Mouse (Mus musculus) retina, postnatal 1 day (tissue): ENCODE results near the gene Akr1c19.
"Not testable (repeated sequence)": the region's sequence is repeated elsewhere in the genome, so short reads cannot be mapped to it uniquely, and the experiment has no call there.

Source experiments
- DNase-seq: peaks from one replicate; pipeline ENCODE4 v3.0.0-alpha.2; 2012

The Akr1c19 gene

GRCm38 (mm10) chr13:4228441-4228840 is at the start of gene Akr1c19:
TSS of gene Akr1c19 (plus strand) at chr13:4228700.
- no peak for DNase-seq

- not testable (repeated sequence) for DNase-seq
These were observed 47.2 kb upstream of the Akr1c19 start for GRCm38 (mm10) chr13:4181321-4181720.

DNA sequence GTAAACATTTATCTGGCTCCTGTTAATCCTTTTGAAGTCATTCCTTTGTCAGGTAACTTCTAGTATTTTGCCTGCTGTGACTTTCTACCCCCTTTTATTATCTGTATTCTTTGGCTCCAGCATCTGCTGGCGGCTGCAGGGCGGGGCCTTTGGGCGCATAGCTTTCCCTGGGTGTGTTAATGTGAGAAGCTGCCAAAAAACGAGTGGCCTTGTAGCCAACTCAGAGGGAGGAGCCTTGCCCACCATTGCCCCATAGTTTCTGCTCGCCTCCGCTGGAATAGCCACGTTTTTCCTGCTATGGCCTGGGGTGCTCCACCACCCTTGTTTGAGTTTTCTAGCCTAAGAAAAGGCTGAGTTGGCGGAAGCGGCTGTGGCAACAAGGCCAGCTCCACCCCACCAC is 45.4 kb upstream of the Akr1c19 start:
- DNase-seq = no peak

- not testable (repeated sequence) for DNase-seq
These were observed 41.7 kb upstream of the Akr1c19 start for GRCm38 (mm10) chr13:4186641-4187411.

- peak; percentile 5 for DNase-seq
These were observed 40.3 kb upstream of the Akr1c19 start for GRCm38 (mm10) chr13:4188174-4188573.

DNA sequence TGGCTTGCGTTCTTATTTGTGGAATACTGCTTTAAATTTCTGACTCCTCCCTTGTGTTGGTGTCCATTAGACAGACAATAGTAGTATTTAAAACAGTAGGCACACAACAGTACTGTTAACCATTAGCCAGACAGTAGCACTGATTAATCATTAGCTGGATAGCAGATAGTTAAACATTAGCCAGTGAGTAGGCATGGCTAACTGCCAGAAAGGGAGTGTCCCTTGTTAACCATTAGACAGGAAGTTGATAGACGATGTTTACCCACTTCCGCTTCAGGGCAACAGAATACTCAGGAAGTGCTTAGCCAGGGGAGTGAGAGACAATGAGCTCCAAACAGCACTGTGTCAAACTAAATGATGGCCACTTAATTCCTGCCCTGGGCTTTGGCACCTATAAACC is 37.6 kb upstream of the Akr1c19 start, which contains the start of gene Akr1c13:
Gene Akr1c13 (plus strand): TSS at position 247 of the 400 bp plus-strand sequence.
- DNase-seq = peak; percentile 67

DNA sequence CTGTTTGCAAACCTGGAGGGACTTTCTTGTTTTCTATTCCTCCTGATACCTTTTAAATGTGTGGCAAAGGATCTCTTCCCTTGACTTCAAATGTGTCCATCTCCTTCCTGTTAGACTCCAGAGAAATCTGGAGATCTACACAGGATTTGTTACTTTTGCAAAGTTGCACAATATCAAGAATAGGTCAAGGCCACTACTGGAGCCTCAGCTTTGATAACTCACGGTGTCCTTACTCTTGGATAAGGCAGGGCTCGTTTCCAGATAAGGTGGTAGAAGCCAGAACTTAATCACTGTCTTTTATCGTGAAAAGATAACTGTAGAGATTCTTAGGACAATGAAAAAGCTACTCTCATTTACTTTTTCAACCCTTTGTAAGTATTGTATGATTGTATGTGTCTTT is 36.0 kb upstream of the Akr1c19 start:
- no peak for DNase-seq

DNA sequence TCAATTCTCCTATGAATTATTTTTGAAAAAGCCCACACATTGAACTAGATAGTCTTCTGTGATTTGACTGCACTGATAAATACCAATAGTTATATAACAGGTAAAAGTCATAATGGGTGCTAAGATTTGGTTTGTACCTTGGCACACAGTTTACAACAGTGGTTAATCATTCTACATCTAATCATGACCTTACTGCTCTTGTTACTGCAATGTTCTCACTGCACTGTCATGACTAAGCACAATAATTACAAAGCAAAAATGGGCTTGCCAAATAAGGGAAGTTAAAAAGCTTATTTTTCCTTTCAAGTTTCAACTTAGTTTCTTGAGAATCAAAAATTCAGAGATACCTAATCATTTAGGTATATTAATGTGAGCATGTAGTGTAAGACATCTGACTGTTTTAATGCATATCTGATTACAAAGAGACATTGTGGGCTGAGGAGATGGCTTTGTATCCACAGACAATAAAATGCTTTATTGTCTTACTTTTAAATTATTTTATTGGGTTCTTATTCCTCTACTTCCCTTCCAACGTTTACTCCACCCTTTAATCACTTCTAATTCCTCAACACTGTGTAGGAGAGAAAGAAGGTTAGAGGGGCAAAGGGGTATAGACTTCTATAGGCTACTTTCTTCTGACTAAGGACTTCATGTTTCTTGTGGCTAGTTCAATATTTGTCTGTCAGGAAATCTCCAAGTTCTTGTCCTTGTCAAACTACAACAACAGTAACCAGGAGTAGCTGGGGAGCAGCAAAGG is 22.2 kb upstream of the Akr1c19 start:
- no peak for DNase-seq

DNA sequence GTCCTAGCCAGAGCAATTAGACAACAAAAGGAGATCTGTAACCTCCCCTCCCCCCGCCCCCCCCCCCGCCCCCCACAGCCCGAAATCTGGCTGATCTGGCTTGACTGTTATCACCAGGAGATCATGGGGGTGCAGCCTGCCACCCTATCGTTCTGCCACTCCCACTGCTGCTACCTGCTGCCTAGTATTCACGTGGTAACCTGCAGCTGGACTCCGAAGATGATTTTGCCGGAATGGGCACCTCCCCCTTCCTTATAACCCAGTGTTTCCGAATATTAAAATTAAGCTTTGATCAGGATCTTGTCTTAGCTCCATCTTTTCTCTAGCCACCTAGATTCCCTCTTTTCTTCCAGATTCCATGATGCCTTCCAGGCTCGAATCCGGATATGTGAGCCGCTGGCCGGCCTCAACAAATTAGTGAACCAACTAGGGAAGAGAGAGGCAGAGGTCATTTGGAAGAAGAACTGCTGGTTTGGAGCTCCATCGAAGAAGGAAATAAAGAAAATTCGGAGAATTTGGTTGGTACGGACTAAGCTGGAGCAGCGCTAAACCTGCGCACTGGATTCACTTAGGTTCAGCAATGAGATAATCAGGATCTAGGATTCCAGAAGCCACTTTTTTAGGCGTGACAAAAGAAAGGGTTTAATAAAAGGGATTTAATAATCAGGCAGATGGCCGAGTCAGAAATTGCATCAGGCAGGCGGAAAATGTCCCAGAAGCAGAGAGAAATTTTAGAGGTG is 16.8 kb upstream of the Akr1c19 start:
- peak; percentile 47 for DNase-seq

DNA sequence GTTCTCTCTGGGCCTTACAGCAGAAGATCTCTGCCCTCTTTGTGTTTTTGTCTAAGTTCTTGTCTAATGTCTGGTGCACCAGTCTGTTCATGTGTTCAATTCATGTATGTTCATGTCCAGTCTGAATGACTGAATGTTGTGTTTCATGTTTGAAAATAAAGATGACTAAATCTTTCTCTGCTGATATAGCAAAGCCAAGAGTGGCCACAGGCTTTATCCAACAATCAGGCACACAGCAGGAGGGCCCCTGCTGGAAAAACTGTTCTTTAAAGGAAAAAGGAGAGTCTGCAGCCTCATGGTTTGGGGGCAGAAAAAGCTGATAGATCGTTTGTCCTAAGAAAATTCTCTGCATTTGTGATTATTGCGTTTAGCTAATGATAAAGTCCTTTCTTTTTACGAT is 16.2 kb upstream of the Akr1c19 start:
- DNase-seq = peak; percentile 17

DNA sequence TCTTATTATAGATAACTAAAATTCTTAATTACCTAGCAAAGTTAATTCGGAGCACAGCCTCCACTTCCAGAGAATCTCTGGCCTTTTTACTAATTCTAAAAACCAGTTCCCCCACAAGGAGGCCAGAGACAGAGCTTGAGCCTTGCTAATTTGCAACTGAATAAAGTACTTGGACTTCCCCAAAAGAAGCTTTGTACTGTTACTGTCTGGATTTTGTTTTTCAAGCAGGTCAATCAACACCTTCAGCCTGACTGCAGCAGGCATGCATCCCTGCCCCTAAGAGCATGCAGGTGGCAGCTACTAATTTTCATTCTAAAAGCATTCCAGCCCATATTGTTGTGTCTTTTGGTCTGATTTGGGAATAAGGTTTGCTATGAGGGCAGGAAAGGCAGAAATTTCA is 13.0 kb upstream of the Akr1c19 start:
- not testable (repeated sequence) for DNase-seq

- no peak for DNase-seq
These were observed 2.5 kb downstream of the Akr1c19 start for GRCm38 (mm10) chr13:4230841-4231623.

DNA sequence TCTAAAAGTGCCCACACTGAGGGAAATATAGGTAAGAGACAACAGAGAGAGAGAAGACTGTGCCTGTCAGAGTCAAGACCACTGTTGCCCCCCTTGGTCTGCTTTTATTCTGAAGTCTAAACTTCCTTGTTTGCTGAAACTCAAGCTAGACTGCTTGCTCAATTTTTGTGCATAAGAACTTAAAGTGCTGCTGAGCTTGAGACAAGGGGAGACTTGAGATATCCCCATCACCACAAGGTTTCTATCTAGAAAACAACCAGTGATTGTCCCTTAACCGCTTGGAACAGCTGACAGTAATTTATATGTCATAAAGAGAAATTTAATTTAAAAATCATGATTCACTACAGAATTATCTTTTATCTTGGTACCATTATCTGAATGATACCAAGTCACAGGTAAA is 4.6 kb downstream of the Akr1c19 start:
- DNase-seq = no peak

DNA sequence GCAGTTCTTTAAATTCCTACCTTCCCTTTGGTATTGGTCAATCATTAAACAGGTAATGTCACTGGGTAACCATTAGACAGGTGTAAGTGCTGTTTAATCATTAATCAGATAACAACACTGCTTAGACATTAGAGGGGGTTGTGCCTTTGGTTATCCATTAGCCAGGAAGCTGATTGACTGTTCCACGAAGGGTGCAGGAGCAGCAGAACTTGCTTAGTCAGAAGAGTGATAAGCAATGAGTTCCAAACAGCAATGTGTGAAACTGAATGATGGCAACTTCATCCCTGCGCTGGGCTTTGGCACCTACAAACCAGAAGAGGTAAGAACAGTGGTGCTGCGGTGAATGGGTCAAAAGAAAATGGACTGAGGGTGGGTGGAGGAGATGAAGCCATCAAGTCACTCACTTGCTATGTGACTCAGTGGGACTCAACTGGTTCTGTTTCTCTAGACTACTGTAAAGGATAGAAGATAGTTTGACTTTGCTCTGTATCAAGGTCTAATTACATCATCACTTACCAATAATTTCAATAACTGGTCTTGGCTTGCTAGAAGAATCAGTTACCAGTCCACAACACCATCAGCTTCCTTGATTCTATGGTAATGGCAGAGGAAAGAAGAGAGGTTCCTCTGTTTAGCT is 5.2 kb downstream of the Akr1c19 start:
- no peak for DNase-seq

GRCm38 (mm10) chr13:4244861-4245559 is 16.5 kb downstream of the Akr1c19 start:
- DNase-seq = peak; percentile 57

- DNase-seq = no peak
These were observed 20.8 kb downstream of the Akr1c19 start for GRCm38 (mm10) chr13:4249347-4249746.

GRCm38 (mm10) chr13:4256894-4257293 is 28.4 kb downstream of the Akr1c19 start:
- DNase-seq = not testable (repeated sequence)

GRCm38 (mm10) chr13:4257349-4257748 is 28.8 kb downstream of the Akr1c19 start:
- no peak for DNase-seq

- DNase-seq = no peak
These were observed 36.1 kb downstream of the Akr1c19 start for GRCm38 (mm10) chr13:4264612-4265011.

- no peak for DNase-seq
These were observed 36.5 kb downstream of the Akr1c19 start for GRCm38 (mm10) chr13:4265047-4265446.

GRCm38 (mm10) chr13:4265455-4265854 is 37.0 kb downstream of the Akr1c19 start:
- DNase-seq = not testable (repeated sequence)
